Mouse (Mus musculus) CD4-positive naive resting alpha-beta T cell, adult 57 days (primary cell): ENCODE results near the gene Efcab5. TPM values are rescaled to one million over a fixed set of nuclear protein-coding genes. Genes with fewer than 3 reads are reported as not detected.

Experiments
- total RNA-seq: library from RNA; stranded (reverse); gene quantifications from one replicate; pipeline ENCODE4 v1.2.4, GENCODE M21; 2023

Gene Efcab5
- 0.18 TPM for total RNA-seq

GRCm38 (mm10) chr11:77188868-77189267 lies at the start of gene Efcab5:
Gene Efcab5, minus strand, starts transcription at chr11:77188968.

GRCm38 (mm10) chr11:77215951-77216760 lies 27.4 kb upstream of the Efcab5 start, which contains the start of gene Ssh2:
Gene Ssh2, plus strand, starts transcription at chr11:77216287.

GRCm38 (mm10) chr11:77078273-77079134 lies 110.3 kb downstream of the Efcab5 start, which contains the start of gene Nsrp1:
Gene Nsrp1, minus strand, starts transcription at chr11:77078435.

Other genes starting within 250 kb of the Efcab5 start
- 0.35 TPM for gene Slc6a4, start 190.4 kb downstream of the Efcab5 start, total RNA-seq
- 24.1 TPM for gene Nsrp1, start 110.5 kb downstream of the Efcab5 start, total RNA-seq
- 359 TPM for gene Ssh2, start 27.3 kb upstream of the Efcab5 start, total RNA-seq